Mouse (Mus musculus): ENCODE measurements around the gene Slc5a7. TPM values are rescaled to one million over a fixed set of nuclear protein-coding genes. Genes with fewer than 3 reads are reported as not detected.

Gene Slc5a7
- polyA plus RNA-seq (2021; fragmentation: Nextera tagmentation), result 0.54 and 0.91 TPM in 2 replicates
- long read RNA-seq, experiment 1, full-length matches to known transcripts, result 11 of 26 reads
- long read RNA-seq, experiment 1, partial matches to known transcripts, result 7 of 26 reads
- long read RNA-seq, experiment 1, other reads (novel, unspliced or antisense), result 8 of 26 reads
- long read RNA-seq, experiment 2, partial matches to known transcripts, result 0 of 2 reads
- long read RNA-seq, experiment 2, other reads (novel, unspliced or antisense), result 2 of 2 reads

GRCm38 (mm10) chr17:54298934-54299333 is at the start of gene Slc5a7:
Gene Slc5a7 (minus strand): TSS chr17:54299034.

All from left cerebral cortex, adult 6 months (tissue).